Mouse (Mus musculus): ENCODE data around the gene Aim2. TPM values are rescaled to one million over a fixed set of nuclear protein-coding genes. Genes with fewer than 3 reads are reported as not detected.

Gene Aim2
- polyA plus RNA-seq, 1 experiment, result 62.9 TPM

- no peaks in the 10 kb centered on the region for H3K4me1 ChIP-seq (ENCODE audit: control insufficient read depth, insufficient read depth, low read length)
- no peak overlapping the region for H3K4me3 ChIP-seq (ENCODE audit: insufficient read depth, low read length)
- H3K27ac ChIP-seq (ENCODE audit: insufficient read depth, low read depth, low read length), result no peak overlapping the region
- TF ChIP-seq CTCF (IDR thresholded peaks at IDR 0.05; ENCODE audit: low read depth, low read length) (no peak), POLR2A (IDR thresholded peaks at IDR 0.05; ENCODE audit: borderline replicate concordance, low read depth, low read length) (no peak)
Measured at GRCm38 (mm10) chr1:173326552-173326951, 24.1 kb upstream of the Aim2 start.

- TF ChIP-seq POLR2A (IDR thresholded peaks at IDR 0.05; ENCODE audit: borderline replicate concordance, low read depth, low read length) (no peak), CTCF (IDR thresholded peaks at IDR 0.05; ENCODE audit: low read depth, low read length) (no peak)
- no peak overlapping the region for H3K4me3 ChIP-seq (ENCODE audit: insufficient read depth, low read length)
- H3K4me1 ChIP-seq (ENCODE audit: control insufficient read depth, insufficient read depth, low read length), result no peaks in the 10 kb centered on the region
- no peak overlapping the region for H3K27ac ChIP-seq (ENCODE audit: insufficient read depth, low read depth, low read length)
Measured at GRCm38 (mm10) chr1:173328446-173328845, 22.2 kb upstream of the Aim2 start.

GRCm38 (mm10) chr1:173329185-173329584 is 21.5 kb upstream of the Aim2 start:
- H3K27ac ChIP-seq (ENCODE audit: insufficient read depth, low read depth, low read length), result no peak overlapping the region
- no peak overlapping the region for H3K4me3 ChIP-seq (ENCODE audit: insufficient read depth, low read length)
- H3K4me1 ChIP-seq (ENCODE audit: control insufficient read depth, insufficient read depth, low read length), result no peaks in the 10 kb centered on the region

GRCm38 (mm10) chr1:173329743-173330142 is 20.9 kb upstream of the Aim2 start:
- Histone ChIP-seq H3K4me1 (ENCODE audit: control insufficient read depth, insufficient read depth, low read length) (no peaks in the 10 kb centered on the region), H3K4me3 (ENCODE audit: insufficient read depth, low read length) (no peak overlapping the region), H3K27ac (ENCODE audit: insufficient read depth, low read depth, low read length) (no peak overlapping the region)
- no peak for TF ChIP-seq POLR2A (IDR thresholded peaks at IDR 0.05; ENCODE audit: borderline replicate concordance, low read depth, low read length)
- no peak for TF ChIP-seq CTCF (IDR thresholded peaks at IDR 0.05; ENCODE audit: low read depth, low read length)

More at GRCm38 (mm10) chr1:173329185-173329584, 21.5 kb upstream of the Aim2 start:
- TF ChIP-seq CTCF (IDR thresholded peaks at IDR 0.05; ENCODE audit: low read depth, low read length) (no peak), POLR2A (IDR thresholded peaks at IDR 0.05; ENCODE audit: borderline replicate concordance, low read depth, low read length) (no peak)

- Histone ChIP-seq H3K4me3 (ENCODE audit: insufficient read depth, low read length) (no peak overlapping the region), H3K27ac (ENCODE audit: insufficient read depth, low read depth, low read length) (no peak overlapping the region), H3K4me1 (ENCODE audit: control insufficient read depth, insufficient read depth, low read length) (no peaks in the 10 kb centered on the region)
- no peak for TF ChIP-seq POLR2A (IDR thresholded peaks at IDR 0.05; ENCODE audit: borderline replicate concordance, low read depth, low read length)
- TF ChIP-seq CTCF (IDR thresholded peaks at IDR 0.05; ENCODE audit: low read depth, low read length), result no peak
Measured at GRCm38 (mm10) chr1:173332418-173332817, 18.3 kb upstream of the Aim2 start.

- Histone ChIP-seq H3K4me1 (ENCODE audit: control insufficient read depth, insufficient read depth, low read length) (no peaks in the 10 kb centered on the region), H3K4me3 (ENCODE audit: insufficient read depth, low read length) (no peak within 1 kb of the TSS), H3K27ac (ENCODE audit: insufficient read depth, low read depth, low read length) (no peak within 1 kb of the TSS)
- TF ChIP-seq CTCF (IDR thresholded peaks at IDR 0.05; ENCODE audit: low read depth, low read length) (no peak), POLR2A (IDR thresholded peaks at IDR 0.05; ENCODE audit: borderline replicate concordance, low read depth, low read length) (no peak)
Measured at GRCm38 (mm10) chr1:173333312-173334253, 17.1 kb upstream of the Aim2 start, which contains the start of gene Ackr1. Ackr1 (minus strand) TSS chr1:173333750.

- H3K27ac ChIP-seq (ENCODE audit: insufficient read depth, low read depth, low read length), result no peak overlapping the region
- H3K4me3 ChIP-seq (ENCODE audit: insufficient read depth, low read length), result no peak overlapping the region
- no peaks in the 10 kb centered on the region for H3K4me1 ChIP-seq (ENCODE audit: control insufficient read depth, insufficient read depth, low read length)
- no peak for TF ChIP-seq POLR2A (IDR thresholded peaks at IDR 0.05; ENCODE audit: borderline replicate concordance, low read depth, low read length)
- TF ChIP-seq CTCF (IDR thresholded peaks at IDR 0.05; ENCODE audit: low read depth, low read length), result no peak
Measured at GRCm38 (mm10) chr1:173335903-173336302, 14.8 kb upstream of the Aim2 start.

GRCm38 (mm10) chr1:173337008-173337407 is 13.7 kb upstream of the Aim2 start:
- Histone ChIP-seq H3K4me3 (ENCODE audit: insufficient read depth, low read length) (no peak overlapping the region), H3K27ac (ENCODE audit: insufficient read depth, low read depth, low read length) (no peak overlapping the region), H3K4me1 (ENCODE audit: control insufficient read depth, insufficient read depth, low read length) (no peaks in the 10 kb centered on the region)
- TF ChIP-seq CTCF (IDR thresholded peaks at IDR 0.05; ENCODE audit: low read depth, low read length), result no peak
- no peak for TF ChIP-seq POLR2A (IDR thresholded peaks at IDR 0.05; ENCODE audit: borderline replicate concordance, low read depth, low read length)

GRCm38 (mm10) chr1:173339543-173339942 is 11.1 kb upstream of the Aim2 start:
- TF ChIP-seq POLR2A (IDR thresholded peaks at IDR 0.05; ENCODE audit: borderline replicate concordance, low read depth, low read length) (no peak), CTCF (IDR thresholded peaks at IDR 0.05; ENCODE audit: low read depth, low read length) (0 out of 2 replicates have a peak, but pooled peaks have one; percentile 38)
- no peak overlapping the region for H3K27ac ChIP-seq (ENCODE audit: insufficient read depth, low read depth, low read length)
- H3K4me3 ChIP-seq (ENCODE audit: insufficient read depth, low read length), result no peak overlapping the region
- no peaks in the 10 kb centered on the region for H3K4me1 ChIP-seq (ENCODE audit: control insufficient read depth, insufficient read depth, low read length)

- Histone ChIP-seq H3K4me3 (ENCODE audit: insufficient read depth, low read length) (no peak overlapping the region), H3K4me1 (ENCODE audit: control insufficient read depth, insufficient read depth, low read length) (no peaks in the 10 kb centered on the region), H3K27ac (ENCODE audit: insufficient read depth, low read depth, low read length) (no peak overlapping the region)
- TF ChIP-seq CTCF (IDR thresholded peaks at IDR 0.05; ENCODE audit: low read depth, low read length), result no peak
Measured at GRCm38 (mm10) chr1:173342425-173342824, 8.3 kb upstream of the Aim2 start.
